21 mouse cellular contexts compared by ENCODE assay signal in the genomic region with DNA sequence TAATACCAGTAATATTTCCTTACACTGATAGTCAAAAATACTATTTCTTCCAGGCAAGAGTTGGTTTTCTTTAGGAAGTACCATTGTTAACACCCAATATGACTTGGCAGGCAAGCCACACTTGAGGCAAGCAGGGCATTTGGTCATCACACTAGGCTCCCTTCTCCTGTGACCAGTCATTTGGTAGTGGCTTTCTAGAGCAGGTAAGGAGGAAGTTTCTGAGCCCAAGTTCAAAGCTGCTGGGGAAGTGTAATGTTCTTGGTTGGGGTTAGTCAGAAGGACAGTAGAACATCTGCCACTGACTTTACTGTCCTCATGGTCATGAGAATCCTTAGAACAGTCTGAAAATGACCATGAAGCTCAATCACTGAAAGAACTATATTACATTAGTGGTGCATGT.
"Had no signal": no experiment of that assay in that cellular context is flagged by ENCODE, and none has a peak within 500 bp of the region (broad histone marks: within the 10 kb centered on the region; RNA-seq: fewer than 3 reads in every experiment).

No protein-coding gene starts in this region.

- H3K9me3 ChIP-seq: limb, embryonic 10.5 days; limb, embryonic 13.5 days; liver, embryonic 12.5 days; liver, embryonic 15.5 days; megakaryocyte, embryonic 14.5 days; midbrain, embryonic 10.5 days; midbrain, embryonic 13.5 days; stomach, embryonic 15.5 days had no signal

- H3K4me3 ChIP-seq: layer of hippocampus, adult 2 months; limb, embryonic 10.5 days; limb, embryonic 13.5 days; liver, embryonic 12.5 days; liver, embryonic 15.5 days; megakaryocyte, embryonic 14.5 days; midbrain, embryonic 10.5 days; midbrain, embryonic 13.5 days; stomach, embryonic 15.5 days had no signal

- H3K27ac ChIP-seq: layer of hippocampus, adult 2 months; limb, embryonic 10.5 days; limb, embryonic 13.5 days; liver, embryonic 12.5 days; liver, embryonic 15.5 days; midbrain, embryonic 10.5 days; midbrain, embryonic 13.5 days; stomach, embryonic 15.5 days had no signal

- DNase-seq: kidney, adult 18-20 months; kidney, adult 9 months; kidney, postnatal 25 days; layer of hippocampus, adult 9-11 months; liver; lung, adult 2 months; lung, postnatal 14 days; lung, postnatal 4 days; right cerebral cortex, adult 18-20 months; right cerebral cortex, postnatal 14 days; right cerebral cortex, postnatal 4 days; thymus, postnatal 25 days had no signal

- H3K36me3 ChIP-seq: limb, embryonic 10.5 days; limb, embryonic 13.5 days; liver, embryonic 12.5 days; liver, embryonic 15.5 days; midbrain, embryonic 10.5 days; midbrain, embryonic 13.5 days; stomach, embryonic 15.5 days had no signal

- ATAC-seq: liver, embryonic 12.5 days; midbrain, embryonic 13.5 days had no signal

- H3K4me1 ChIP-seq: liver, embryonic 15.5 days; stomach, embryonic 15.5 days had no signal

- H3K27me3 ChIP-seq: limb, embryonic 13.5 days; liver, embryonic 12.5 days; liver, embryonic 15.5 days; megakaryocyte, embryonic 14.5 days; midbrain, embryonic 13.5 days; stomach, embryonic 15.5 days had no signal
